Mouse (Mus musculus): ENCODE results near the gene Mtrr.

GRCm38 (mm10) chr13:68572247-68572646, 9.7 kb downstream of the Mtrr start:
- TF ChIP-seq CTCF (conservative IDR thresholded peaks at IDR 0.05; ENCODE audit: insufficient read depth, insufficient read length, low read depth, low read length) (no peak), POLR2A (IDR thresholded peaks at IDR 0.05; ENCODE audit: low read depth, low read length) (no peak)
